Mouse (Mus musculus) stomach, embryonic 15.5 days (tissue): ENCODE data around the gene Ptprk. TPM values are rescaled to one million over a fixed set of nuclear protein-coding genes. Genes with fewer than 3 reads are reported as not detected.

Experiments
- ATAC-seq: fragments of 200-750 bp; cut with Nextera tagmentation; 2 replicates; pipeline ENCODE4 v1.8.0; 2017; ENCODE audit warnings: low read depth, moderate number of reproducible peaks, moderate TSS enrichment; ENCODE audit not compliant: insufficient read depth, low FRiP score
- H3K27ac ChIP-seq: fragments of 300-500 bp; sonication (generic); 2 replicates; pipeline ENCODE4 v1.5.1; 2015; ENCODE audit warnings: mild to moderate bottlenecking, inconsistent platforms
- H3K27me3 ChIP-seq: fragments of 300-500 bp; sonication (generic); replicated peaks from 2 replicates; pipeline ENCODE4 v1.6.1; 2015; ENCODE audit warnings: inconsistent platforms
- H3K36me3 ChIP-seq: fragments of 300-500 bp; sonication (generic); 2 replicates; pipeline ENCODE4 v1.6.1; 2015; ENCODE audit warnings: inconsistent platforms
- H3K4me1 ChIP-seq: fragments of 300-500 bp; sonication (generic); 2 replicates; pipeline ENCODE4 v1.6.1; 2015; ENCODE audit warnings: inconsistent platforms
- H3K4me2 ChIP-seq: fragments of 300-500 bp; sonication (generic); 2 replicates; pipeline ENCODE4 v1.6.1; 2015; ENCODE audit warnings: mild to moderate bottlenecking, inconsistent platforms
- H3K4me3 ChIP-seq: fragments of 300-500 bp; sonication (generic); replicated peaks from 2 replicates; pipeline ENCODE4 v1.5.1; 2015; ENCODE audit warnings: inconsistent platforms
- H3K9ac ChIP-seq: fragments of 300-500 bp; sonication (generic); 2 replicates; pipeline ENCODE4 v1.6.1; 2015; ENCODE audit warnings: inconsistent platforms
- H3K9me3 ChIP-seq: fragments of 300-500 bp; sonication (generic); 2 replicates; pipeline ENCODE4 v1.6.1; 2016; ENCODE audit warnings: inconsistent platforms
- WGBS: fragments of 180-500 bp; shearing (Covaris S2); methylation state at CpG from one replicate; pipeline ENCODE4 v1.1.7; 2015; 5-methylcytosine and 5-hydroxymethylcytosine counted together
- polyA plus RNA-seq: library from polyadenylated mRNA; unstranded; fragments of >200 nt; fragmentation: Nextera tagmentation; extraction: Ambion mirVana; gene quantifications from 2 replicates; pipeline ENCODE4 v1.2.1, GENCODE M21; 2015

Ptprk gene
- polyA plus RNA-seq, 1 experiment from 2014 or later = 46.7 TPM

DNA sequence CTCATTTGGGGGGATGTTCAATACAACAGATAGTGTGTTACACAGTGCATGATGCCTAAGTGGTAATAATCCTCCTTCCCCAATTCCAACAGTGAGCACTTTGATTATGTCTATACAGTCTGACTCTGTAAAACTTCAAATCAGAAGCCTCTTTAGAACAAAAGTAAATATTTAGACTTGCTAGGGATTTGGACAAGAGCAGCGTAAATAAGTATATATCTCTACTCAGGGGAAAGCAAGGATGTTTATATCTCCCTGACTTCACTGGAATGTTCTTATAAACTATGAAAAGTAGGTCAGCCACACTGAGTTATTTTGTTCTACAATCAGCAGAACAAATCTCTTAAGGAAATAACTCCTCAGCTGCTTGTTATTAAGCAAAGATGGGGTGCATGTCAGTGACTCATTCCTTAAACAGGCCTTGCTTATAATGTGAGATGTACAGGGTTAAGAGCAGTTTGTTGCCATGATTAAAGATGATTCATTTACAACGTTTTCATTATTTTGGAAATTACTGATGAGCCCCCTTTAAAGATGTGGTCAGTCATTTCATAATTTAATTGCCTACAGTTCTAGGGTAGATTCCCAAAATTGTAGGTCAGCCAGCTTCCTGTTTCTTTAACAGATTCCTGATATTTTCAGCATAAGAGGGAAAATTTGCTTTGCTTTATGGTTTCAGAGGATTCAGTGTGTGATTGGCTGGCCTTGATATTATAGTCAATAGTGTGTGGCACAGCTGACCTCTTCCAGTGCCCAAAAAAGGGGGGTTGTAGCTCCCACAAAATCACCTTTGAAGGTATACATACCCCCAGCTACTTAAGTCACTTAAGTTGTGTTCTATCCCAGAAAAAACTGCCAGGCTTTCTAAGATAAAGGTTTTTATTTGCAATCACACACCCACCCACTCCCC lies 321.2 kb downstream of the Ptprk start:
- Histone ChIP-seq H3K27ac (peak overlapping the region; percentile 57; the same call in 1 of the 2 replicates), H3K9me3 (no peaks in the 10 kb centered on the region), H3K9ac (no peak overlapping the region), H3K27me3 (no peaks in the 10 kb centered on the region), H3K4me3 (no peak overlapping the region), H3K36me3 (no peaks in the 10 kb centered on the region), H3K4me2 (no peak overlapping the region), H3K4me1 (peaks cover 4% of the 10 kb centered on the region; the same call in 1 of the 2 replicates)
- WGBS = 16% methylated on average over 2 of the region's 2 CpGs
- ATAC-seq = peak; percentile 77

DNA sequence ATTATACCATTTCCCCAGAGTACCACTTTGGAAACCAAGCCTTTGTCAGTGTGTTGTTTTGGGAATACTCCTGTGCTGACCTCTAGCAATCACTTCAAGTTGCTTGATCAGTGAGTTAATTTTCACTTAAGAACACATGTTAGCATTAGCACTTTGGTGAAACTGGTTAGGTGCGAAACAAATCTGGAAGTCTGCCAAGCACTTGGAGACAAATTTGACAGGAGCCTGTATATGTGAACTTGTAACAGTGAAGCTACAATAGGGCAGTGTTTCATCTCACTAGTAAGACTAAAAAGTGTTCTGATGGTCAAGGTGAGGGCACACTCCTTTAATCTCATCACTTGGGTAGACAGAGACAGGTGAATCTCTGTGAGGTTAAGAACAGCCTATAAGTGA lies 321.9 kb downstream of the Ptprk start:
- Histone ChIP-seq H3K36me3 (no peaks in the 10 kb centered on the region), H3K27ac (peak overlapping the region; percentile 13; the same call in 1 of the 2 replicates), H3K4me1 (peaks cover 4% of the 10 kb centered on the region; the same call in 1 of the 2 replicates), H3K27me3 (no peaks in the 10 kb centered on the region), H3K4me2 (no peak overlapping the region), H3K9ac (no peak overlapping the region), H3K4me3 (no peak overlapping the region), H3K9me3 (no peaks in the 10 kb centered on the region)
- ATAC-seq = no peak
- 20% methylated on average over 1 of the region's 1 CpGs for WGBS

DNA sequence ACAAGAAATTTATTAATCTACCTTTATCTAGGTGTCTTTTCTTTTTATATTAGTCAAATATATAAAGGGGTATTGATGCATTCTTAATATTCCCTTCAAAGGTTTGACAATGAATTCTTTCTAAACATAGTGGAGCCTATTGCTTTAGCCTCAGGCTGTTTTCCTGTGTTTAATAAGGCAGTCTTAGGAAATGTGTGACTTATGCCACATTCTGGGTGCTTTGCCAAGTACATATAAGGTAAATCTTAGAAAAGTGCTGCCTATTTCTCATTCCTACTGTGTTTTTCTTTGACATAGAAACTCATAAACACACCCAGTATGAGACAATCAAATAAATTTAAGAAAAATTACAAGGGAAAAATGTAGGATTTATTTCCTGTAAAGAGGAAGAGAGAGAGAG lies 327.2 kb downstream of the Ptprk start:
- H3K4me2 ChIP-seq = no peak overlapping the region
- H3K27ac ChIP-seq = no peak overlapping the region
- H3K9me3 ChIP-seq = no peaks in the 10 kb centered on the region
- no peak overlapping the region for H3K4me3 ChIP-seq
- H3K9ac ChIP-seq = no peak overlapping the region
- no peaks in the 10 kb centered on the region for H3K36me3 ChIP-seq
- ATAC-seq = no peak
- H3K27me3 ChIP-seq = no peaks in the 10 kb centered on the region
- H3K4me1 ChIP-seq = no peaks in the 10 kb centered on the region

DNA sequence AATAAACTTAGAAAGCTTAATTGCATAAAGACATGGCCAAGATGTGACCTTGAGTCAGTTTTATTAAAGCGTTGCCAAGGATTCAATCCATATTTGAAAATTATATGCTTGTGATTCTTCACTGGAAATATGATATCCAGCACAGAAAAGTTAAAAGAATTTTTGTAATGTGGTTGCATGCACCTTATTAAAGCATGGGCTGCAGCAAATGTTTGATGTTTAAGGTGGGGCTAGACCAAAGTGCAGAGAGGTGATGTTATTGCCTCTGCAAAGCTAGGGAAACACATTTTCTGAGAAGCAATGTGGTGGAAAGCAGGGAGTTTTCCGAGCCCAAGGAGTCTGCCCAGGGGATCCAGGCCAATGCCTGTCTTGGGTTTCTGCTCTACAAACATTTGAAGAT lies 334.4 kb downstream of the Ptprk start:
- Histone ChIP-seq H3K36me3 (no peaks in the 10 kb centered on the region), H3K4me3 (no peak overlapping the region), H3K9me3 (no peaks in the 10 kb centered on the region), H3K27me3 (no peaks in the 10 kb centered on the region), H3K4me1 (no peaks in the 10 kb centered on the region), H3K4me2 (no peak overlapping the region), H3K9ac (no peak overlapping the region), H3K27ac (no peak overlapping the region)
- 57% methylated on average over 2 of the region's 2 CpGs for WGBS
- 0 out of 2 replicates have a peak, but pooled peaks have one; percentile 18 for ATAC-seq

DNA sequence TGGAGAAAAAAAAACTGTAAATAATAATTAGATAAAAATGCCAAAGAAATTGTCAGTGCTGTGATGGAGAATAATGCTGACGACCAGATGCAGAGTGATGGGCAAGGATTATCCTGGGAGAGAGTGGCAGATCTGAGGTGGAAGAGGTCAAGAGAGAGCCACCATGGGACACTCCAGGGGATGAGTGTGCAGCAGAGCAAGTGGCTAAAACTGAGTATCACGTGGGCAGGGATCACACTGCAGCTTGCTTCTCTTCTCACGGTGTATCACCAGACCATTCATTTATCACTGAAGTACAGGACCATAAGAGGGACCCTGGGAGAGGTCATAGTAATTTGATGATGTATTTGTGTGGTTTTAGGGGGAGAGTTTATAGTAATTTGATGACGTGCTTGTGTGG lies 340.2 kb downstream of the Ptprk start:
- Histone ChIP-seq H3K4me1 (no peaks in the 10 kb centered on the region), H3K4me3 (no peak overlapping the region), H3K9me3 (no peaks in the 10 kb centered on the region), H3K27me3 (no peaks in the 10 kb centered on the region), H3K36me3 (no peaks in the 10 kb centered on the region), H3K27ac (no peak overlapping the region), H3K4me2 (no peak overlapping the region), H3K9ac (no peak overlapping the region)
- WGBS = 35% methylated on average over 4 of the region's 4 CpGs
- no peak for ATAC-seq

DNA sequence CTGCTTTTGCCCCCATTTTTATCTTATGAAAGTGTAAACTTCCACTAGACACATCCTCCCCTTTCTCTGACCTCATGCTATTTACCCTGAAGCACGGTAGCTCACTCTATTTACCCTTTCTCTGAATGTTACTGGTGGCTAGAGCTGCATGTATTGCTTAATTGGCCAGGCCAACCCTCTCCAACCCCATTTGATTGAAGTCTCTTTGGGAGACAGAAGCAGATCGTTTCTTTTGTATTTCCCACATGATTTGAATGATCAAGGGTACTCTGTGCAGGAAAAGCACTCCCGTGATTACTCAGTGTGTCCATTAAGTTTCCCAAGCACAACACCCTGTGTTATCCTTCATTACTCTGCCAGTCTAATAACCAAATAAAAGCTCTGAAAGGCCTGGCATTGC lies 348.0 kb downstream of the Ptprk start:
- Histone ChIP-seq H3K9ac (no peak overlapping the region), H3K27ac (no peak overlapping the region), H3K27me3 (no peaks in the 10 kb centered on the region), H3K4me3 (no peak overlapping the region), H3K4me2 (no peak overlapping the region), H3K9me3 (no peaks in the 10 kb centered on the region), H3K4me1 (no peaks in the 10 kb centered on the region), H3K36me3 (no peaks in the 10 kb centered on the region)
- whole genome bisulfite sequencing = 52% methylated on average over 3 of the region's 3 CpGs
- ATAC-seq = no peak

DNA sequence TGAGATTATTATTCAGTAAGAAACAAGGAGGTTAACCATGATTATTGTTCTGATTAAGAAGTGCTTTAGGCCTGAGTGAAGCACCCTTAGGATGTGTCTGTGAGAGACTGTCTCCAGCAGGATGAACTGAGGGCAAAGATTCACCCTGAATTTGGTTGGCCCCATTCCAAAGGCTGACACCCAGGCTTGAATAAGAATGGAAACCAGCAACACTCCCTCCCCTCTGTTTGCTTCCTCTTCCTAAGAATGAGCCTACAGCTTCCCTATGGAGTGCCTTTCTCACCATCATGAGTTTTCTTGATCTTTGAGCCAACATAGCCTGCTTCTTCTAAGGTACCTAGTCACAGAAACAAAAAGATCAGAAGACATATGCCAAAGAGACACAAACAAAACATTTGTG lies 350.8 kb downstream of the Ptprk start:
- Histone ChIP-seq H3K9ac (no peak overlapping the region), H3K4me3 (no peak overlapping the region), H3K4me1 (no peaks in the 10 kb centered on the region), H3K4me2 (no peak overlapping the region), H3K36me3 (no peaks in the 10 kb centered on the region), H3K27me3 (no peaks in the 10 kb centered on the region), H3K9me3 (no peaks in the 10 kb centered on the region), H3K27ac (no peak overlapping the region)
- ATAC-seq = no peak

DNA sequence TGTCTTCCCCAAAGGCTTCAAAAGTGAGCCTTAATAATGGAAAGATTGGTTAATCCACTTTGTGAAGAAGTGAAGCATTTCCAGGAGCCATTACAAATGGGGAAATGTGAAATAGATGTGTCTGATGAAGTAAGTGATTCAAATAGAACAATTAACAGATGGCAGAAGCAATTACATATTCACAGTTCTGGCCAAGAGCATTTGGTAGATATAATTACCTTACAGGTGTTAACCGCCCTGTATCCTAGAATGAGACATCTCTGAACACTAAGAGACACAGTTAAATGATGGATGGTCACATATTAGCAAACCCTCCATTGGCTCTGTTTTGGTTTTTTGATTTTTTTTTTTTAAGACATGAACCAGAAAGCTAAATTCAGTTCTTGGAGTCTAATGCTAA lies 361.5 kb downstream of the Ptprk start:
- WGBS = 93% methylated on average over 1 of the region's 1 CpGs
- H3K36me3 ChIP-seq = no peaks in the 10 kb centered on the region

DNA sequence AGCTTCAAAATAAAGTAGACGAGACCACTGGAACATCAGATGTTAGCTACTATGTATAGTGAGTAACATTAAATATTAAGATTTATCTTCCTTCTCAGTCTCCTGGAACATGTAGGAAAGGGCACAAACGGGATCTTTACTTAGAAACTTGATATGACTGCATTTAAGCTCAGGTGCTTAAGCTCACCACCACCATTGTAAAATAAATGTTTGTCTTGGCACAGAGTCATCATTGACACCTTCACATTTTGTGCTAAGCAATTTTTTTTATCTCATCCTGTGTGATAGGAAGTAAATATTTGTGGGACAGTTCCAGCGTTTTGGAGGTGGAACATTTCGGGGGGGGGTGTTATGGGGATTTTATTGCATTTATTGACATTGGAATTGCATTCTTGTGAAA lies 375.2 kb downstream of the Ptprk start:
- H3K27me3 ChIP-seq = no peaks in the 10 kb centered on the region
- no peak overlapping the region for H3K9ac ChIP-seq
- WGBS = 45% methylated on average over 4 of the region's 4 CpGs

More for the DNA sequence above, 361.5 kb downstream of the Ptprk start:
- ATAC-seq = no peak
- Histone ChIP-seq H3K4me2 (no peak overlapping the region), H3K27ac (no peak overlapping the region), H3K27me3 (no peaks in the 10 kb centered on the region), H3K9ac (no peak overlapping the region), H3K4me1 (no peaks in the 10 kb centered on the region), H3K4me3 (no peak overlapping the region), H3K9me3 (no peaks in the 10 kb centered on the region)

DNA sequence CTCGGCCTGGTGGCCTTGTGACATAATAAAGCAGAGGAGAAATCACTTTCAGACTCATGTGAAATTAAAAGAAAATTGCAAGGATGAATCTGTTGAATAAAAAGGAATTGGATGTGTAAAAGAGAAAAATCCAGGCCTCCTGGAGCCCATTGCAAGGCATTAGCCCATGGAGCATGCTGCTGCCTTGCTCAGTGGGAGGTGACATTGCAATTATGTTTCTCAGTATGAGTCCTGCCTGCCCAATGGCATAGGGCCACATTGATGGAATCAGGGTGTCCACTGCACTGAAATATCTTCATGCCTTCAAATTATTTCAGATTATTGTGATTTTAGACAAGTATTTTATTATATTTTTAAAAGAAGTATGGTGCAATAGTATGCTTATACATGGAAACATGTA lies 376.0 kb downstream of the Ptprk start:
- H3K36me3 ChIP-seq = no peaks in the 10 kb centered on the region
- no peaks in the 10 kb centered on the region for H3K4me1 ChIP-seq
- no peak overlapping the region for H3K4me3 ChIP-seq
- no peak overlapping the region for H3K4me2 ChIP-seq
- ATAC-seq = no peak
- no peaks in the 10 kb centered on the region for H3K27me3 ChIP-seq
- H3K9me3 ChIP-seq = no peaks in the 10 kb centered on the region
- H3K9ac ChIP-seq = no peak overlapping the region
- H3K27ac ChIP-seq = no peak overlapping the region; the same call in 1 of the 2 replicates
- WGBS = 80% methylated on average over 1 of the region's 1 CpGs

More for the DNA sequence above, 375.2 kb downstream of the Ptprk start:
- H3K36me3 ChIP-seq = no peaks in the 10 kb centered on the region
- no peak overlapping the region for H3K4me2 ChIP-seq
- H3K27ac ChIP-seq = no peak overlapping the region
- ATAC-seq = peak; percentile 73
- H3K9me3 ChIP-seq = no peaks in the 10 kb centered on the region
- no peaks in the 10 kb centered on the region for H3K4me1 ChIP-seq
- no peak overlapping the region for H3K4me3 ChIP-seq

DNA sequence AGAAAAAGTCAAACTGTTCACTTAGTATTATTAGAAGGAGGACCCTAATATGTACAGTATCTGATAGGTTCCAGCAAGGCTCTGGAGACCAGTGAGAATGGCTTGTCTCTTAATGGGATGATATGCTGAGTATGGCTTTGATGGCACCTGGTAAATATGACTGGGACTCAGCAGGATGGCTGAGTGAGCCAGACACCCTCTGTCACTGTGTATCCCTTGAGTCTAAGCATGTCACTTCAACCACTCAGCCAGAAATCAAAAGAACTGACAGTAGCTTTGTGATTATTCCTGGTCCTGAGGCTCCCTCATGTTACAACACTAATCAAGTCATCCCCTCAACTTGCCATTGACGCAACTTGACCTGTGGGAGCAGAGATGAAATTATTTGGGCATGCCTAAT lies 383.4 kb downstream of the Ptprk start:
- Histone ChIP-seq H3K4me3 (no peak overlapping the region), H3K9me3 (no peaks in the 10 kb centered on the region), H3K4me1 (no peaks in the 10 kb centered on the region), H3K4me2 (no peak overlapping the region), H3K27ac (no peak overlapping the region), H3K36me3 (no peaks in the 10 kb centered on the region), H3K27me3 (no peaks in the 10 kb centered on the region), H3K9ac (no peak overlapping the region)
- WGBS = 85% methylated on average over 1 of the region's 1 CpGs
- ATAC-seq = no peak

DNA sequence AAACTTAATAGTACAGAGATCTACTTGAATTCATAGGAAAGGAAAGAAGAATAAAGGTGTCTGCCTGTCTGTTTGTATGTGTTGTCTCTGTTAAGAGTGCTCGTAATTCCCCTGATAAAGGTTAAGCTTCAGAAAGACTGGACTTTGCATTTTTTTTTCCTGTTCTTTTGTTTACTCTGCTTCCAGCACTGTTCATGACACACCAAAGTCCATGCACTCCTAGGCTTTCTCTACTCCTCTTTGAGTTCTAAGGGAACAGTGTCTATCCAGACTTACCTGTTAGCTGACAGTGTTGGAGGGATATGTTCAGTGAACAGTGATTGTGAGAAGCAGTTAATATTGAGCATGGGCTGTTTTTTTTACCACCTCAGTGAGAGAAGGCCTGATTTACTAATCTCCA lies 385.3 kb downstream of the Ptprk start:
- 50% methylated on average over 1 of the region's 1 CpGs for WGBS
- Histone ChIP-seq H3K9ac (no peak overlapping the region), H3K27me3 (no peaks in the 10 kb centered on the region), H3K4me2 (no peak overlapping the region), H3K4me1 (no peaks in the 10 kb centered on the region), H3K27ac (no peak overlapping the region), H3K9me3 (no peaks in the 10 kb centered on the region), H3K36me3 (no peaks in the 10 kb centered on the region), H3K4me3 (no peak overlapping the region)
- peak; percentile 50; the same call in 1 of the 2 replicates for ATAC-seq
